Mouse (Mus musculus): Measurements from ENCODE around the gene Ak2. TPM values are rescaled to one million over a fixed set of nuclear protein-coding genes. Genes with fewer than 3 reads are reported as not detected.

Ak2 gene
- total RNA-seq (2015), result 97.7 and 107 TPM in 2 replicates
- 165 and 176 TPM in 2 replicates for total RNA-seq (2017)

DNA sequence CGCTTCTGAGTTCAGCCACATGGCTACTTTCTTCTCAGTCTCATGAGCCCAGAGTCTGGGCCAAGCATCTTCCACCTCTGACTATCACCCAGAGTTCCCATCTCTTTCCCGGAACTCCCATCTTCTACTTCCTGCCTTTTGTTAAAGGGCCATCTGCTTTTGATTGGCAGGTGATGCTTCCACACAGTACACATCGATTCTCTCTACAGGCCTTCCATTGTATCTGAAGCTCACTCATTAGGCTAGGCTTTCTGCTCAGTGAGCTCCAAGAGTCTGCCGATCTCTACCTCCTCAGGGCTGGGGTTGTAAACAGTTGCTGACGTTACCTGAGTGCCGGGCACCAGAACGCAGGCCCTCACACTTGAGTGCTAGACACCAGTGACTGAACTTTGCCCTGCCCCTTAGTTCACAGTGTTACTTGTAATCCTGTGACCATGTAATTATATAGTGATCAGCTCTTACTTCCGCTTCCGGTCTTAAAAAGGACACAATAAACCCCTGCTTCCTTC lies at the start of gene Ak2:
TSS of gene Ak2 (plus strand) at position 459 of the 509 bp plus-strand sequence.
- ATAC-seq (replicated peaks; ENCODE audit: poor library complexity), result no peak

DNA sequence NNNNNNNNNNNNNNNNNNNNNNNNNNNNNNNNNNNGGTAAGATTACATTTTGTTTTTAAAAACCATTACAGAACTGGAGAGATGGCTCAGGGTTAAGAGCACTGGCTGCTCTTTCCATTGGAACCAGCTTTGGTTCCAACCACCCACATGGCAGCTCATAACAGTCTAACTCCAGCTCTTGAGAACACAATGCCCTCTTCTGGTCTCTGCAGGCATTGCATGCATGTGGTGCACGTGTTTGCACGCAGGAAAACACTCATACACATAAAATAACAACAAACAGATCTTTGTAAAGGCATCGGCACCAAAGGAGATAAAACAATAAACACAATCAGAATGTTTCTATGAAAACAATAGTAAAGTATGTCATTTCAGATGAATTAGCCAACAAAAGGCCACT lies 49.4 kb upstream of the Ak2 start:
- no peak for ATAC-seq (replicated peaks; ENCODE audit: poor library complexity)

- no peak for ATAC-seq (replicated peaks; ENCODE audit: poor library complexity)
Measured at GRCm38 (mm10) chr4:128946736-128947135, 45.0 kb upstream of the Ak2 start.

DNA sequence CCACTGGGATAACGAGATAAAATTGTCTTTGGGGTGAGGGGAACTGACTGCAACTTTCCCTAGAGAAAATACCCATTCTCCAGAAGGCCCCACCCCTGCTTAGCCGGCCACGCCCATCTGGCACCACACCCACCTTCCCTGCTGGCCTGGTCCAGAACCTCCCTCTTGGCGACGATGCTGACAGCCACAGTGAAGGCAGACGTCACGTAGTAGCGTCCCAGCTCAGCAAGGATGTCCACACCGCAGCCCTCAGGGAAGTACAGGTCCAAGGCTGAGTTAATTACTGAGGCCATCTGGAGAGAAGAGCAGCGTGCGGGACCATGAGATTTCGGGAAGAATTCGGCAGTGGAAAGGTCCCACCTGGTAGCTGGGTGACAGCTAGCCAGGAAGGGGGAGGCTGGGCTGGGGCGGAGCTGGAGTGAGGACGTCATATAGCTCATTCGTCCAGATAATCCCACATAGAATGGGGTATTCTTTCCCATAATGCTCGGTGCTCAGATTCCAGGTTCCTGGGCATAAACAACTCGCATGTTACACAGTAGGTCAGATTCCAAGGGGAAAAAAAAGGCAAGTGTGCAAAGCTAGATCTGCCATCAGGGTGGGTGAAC lies 44.3 kb upstream of the Ak2 start:
- peak; percentile 69 for ATAC-seq (replicated peaks; ENCODE audit: poor library complexity)

- ATAC-seq (replicated peaks; ENCODE audit: poor library complexity), result peak; percentile 61
Measured at GRCm38 (mm10) chr4:128948137-128948674, 43.6 kb upstream of the Ak2 start.

- peak; percentile 68 for ATAC-seq (replicated peaks; ENCODE audit: poor library complexity)
Measured at GRCm38 (mm10) chr4:128949470-128950005, 42.2 kb upstream of the Ak2 start.

GRCm38 (mm10) chr4:128950461-128950860 lies 41.3 kb upstream of the Ak2 start:
- no peak for ATAC-seq (replicated peaks; ENCODE audit: poor library complexity)

GRCm38 (mm10) chr4:128953851-128954250 lies 37.9 kb upstream of the Ak2 start:
- no peak for ATAC-seq (replicated peaks; ENCODE audit: poor library complexity)

DNA sequence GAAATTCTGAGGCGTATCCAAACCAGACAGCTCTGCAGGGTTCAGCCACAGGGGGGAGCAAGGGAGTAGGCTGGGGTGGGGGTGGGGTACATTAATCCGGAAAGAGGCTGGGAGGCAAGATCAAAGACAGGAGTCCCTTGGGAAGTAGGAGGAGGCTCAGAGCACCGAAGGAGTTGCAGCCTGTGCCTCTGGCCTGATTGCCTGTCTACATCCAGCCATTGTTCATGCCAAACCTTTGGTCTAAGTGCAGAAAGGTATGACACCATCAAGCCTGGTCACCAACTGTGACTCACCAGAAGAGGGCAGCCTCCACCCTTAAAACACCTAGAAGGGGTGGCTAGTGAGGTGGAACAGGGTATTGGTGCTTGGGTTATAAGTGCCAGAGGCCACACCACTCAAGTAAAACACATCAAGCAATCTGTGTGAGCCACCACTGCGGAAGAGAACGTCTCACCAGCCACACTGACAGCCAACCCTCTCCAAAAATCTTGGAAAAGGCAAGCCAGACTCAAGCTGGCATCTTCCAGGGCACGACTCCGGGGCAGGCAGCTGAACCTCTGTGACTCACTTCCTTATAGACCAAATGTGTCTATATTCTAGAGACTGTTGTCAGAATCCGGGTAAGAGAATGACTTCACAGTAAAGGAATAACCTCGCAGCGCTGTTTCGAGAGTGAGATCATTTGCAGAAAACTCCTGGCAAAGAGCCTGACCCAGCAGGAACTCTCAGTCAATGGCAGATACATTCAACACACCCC lies 34.4 kb upstream of the Ak2 start:
- peak; percentile 76 for ATAC-seq (replicated peaks; ENCODE audit: poor library complexity)

GRCm38 (mm10) chr4:128958156-128958555 lies 33.6 kb upstream of the Ak2 start:
- no peak for ATAC-seq (replicated peaks; ENCODE audit: poor library complexity)

GRCm38 (mm10) chr4:128958849-128959248 lies 32.9 kb upstream of the Ak2 start:
- no peak for ATAC-seq (replicated peaks; ENCODE audit: poor library complexity)

- no peak for ATAC-seq (replicated peaks; ENCODE audit: poor library complexity)
Measured at GRCm38 (mm10) chr4:128959676-128960075, 32.1 kb upstream of the Ak2 start.

DNA sequence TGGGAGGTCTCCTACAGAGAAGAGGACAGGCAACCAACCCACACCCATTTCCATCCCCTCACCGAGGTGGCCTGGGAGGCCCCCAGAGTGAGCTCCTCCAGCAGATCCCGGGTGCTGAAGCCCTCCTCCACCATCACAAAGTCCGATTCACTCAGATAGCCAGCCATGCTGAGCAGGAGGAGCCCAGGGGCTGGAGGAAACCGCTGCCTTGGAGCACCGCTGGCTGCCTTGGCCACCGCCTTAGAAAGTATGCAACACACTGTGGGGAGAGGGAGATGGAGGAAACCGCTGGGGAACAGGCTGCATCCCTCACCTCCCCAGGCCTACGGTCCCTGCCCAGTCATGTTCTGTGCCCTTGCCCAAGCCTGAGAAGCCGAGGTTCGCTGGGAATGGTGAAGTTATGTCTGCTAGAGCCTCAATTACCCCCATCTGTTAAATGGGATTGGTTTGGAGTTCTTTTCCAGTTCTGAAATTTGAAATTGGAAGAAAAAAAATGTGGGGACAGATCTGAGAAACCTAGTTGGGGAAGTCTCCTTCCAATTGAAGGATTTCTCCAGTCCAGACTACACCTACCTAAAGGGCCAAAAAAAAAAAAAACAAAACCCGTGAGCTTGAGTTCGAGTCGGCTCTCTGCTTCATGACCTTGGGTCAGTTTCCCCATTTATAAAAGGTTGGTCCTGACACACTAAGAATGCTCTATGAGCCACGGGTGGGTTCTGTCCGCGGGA lies 30.3 kb upstream of the Ak2 start:
- 0 out of 2 replicates have a peak, but pooled peaks have one; percentile 7 for ATAC-seq (replicated peaks; ENCODE audit: poor library complexity)

DNA sequence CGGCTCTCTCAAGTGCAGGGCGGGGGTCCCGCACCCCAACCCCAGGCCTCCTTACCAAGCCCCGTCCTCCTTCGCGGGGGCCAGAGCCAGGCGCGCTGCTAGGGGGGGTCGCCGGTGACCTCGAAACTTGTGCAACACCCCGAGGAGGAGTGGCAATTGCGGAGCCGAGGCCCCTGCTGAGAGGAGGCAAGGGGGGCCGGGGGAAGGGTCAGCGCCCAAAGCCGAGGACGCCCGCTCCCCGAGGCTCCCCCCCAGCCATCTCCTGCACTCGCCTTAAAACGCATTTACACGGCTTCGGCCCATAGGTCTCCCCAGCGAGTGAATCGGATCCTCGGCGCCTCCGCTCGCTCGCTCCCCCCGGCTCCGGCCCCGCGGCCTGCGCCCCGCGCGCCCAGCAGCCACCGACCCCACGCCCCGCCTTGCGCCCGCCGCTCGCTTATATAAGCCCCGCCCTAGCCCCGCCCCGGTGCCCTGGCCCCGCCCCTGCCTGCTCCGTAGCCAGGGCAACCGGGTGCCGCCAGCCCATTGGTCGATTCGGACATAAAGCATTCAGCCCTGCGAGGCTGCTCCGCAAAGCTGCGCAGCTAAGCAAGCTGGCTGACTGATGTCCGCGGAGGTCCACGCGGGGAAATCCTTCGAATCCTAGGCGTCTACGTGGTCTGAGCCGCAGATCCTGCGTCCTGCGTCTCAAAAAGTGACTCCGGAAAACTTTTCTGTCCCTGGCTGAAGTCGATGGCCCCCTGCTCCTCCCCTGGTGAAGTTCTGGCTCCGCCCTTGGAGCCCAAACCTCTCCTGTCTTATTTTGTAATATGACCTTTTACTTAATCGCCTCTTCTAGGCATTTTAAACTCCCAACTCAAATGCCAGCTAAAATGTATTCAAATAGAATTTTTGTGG lies 29.5 kb upstream of the Ak2 start, which contains the start of gene Azin2:
TSS of gene Azin2 (minus strand) at position 414 of the 897 bp plus-strand sequence.
- peak; percentile 92 for ATAC-seq (replicated peaks; ENCODE audit: poor library complexity)

GRCm38 (mm10) chr4:128962926-128963290 lies 28.9 kb upstream of the Ak2 start:
- no peak for ATAC-seq (replicated peaks; ENCODE audit: poor library complexity)

DNA sequence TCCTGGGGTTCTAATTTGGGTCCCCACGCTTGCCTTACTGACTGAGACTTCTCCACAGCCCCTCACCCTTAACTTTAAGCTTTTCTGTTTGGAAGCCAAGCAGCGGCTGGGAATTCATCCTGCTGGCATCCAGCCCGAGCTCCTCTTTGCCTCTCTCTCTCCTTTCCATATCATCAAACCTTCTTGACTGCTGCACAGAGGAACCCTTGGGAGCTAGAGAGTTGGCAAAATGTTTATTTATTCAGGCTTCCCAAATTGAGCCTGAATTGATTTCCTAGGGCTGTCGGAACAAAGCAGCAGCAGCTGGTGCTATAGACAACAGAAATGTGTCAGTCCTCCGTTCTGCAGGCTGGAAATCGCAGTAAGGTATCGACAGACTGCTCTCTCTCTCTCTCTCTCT lies 25.0 kb upstream of the Ak2 start:
- ATAC-seq (replicated peaks; ENCODE audit: poor library complexity), result no peak

DNA sequence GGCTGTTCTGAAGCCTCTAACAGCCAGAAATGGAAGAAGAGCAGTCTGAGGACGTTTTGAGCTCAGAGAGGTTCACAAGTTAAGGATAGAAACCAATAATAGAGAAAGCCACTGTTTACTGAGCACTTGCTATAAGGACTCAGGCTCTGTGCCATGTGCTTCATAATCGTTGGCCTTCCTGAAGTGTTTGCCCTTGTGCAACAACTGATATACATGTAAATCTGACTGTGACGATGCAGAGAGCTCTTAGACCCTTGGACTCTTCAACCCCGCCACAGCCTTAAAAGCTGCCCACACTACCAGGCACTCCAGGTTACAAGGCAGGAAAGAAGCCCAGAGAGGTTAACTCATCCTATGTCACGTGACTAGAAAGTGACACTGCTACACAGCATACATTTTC lies 22.7 kb upstream of the Ak2 start:
- no peak for ATAC-seq (replicated peaks; ENCODE audit: poor library complexity)

- no peak for ATAC-seq (replicated peaks; ENCODE audit: poor library complexity)
Measured at GRCm38 (mm10) chr4:128969607-128970416, 21.9 kb upstream of the Ak2 start.

- ATAC-seq (replicated peaks; ENCODE audit: poor library complexity), result no peak
Measured at GRCm38 (mm10) chr4:128970417-128970807, 21.3 kb upstream of the Ak2 start.
